Mouse (Mus musculus) cerebellum, adult 9-11 months (tissue): ENCODE results near the gene Hba-x.
"Not testable (repeated sequence)": the region's sequence is repeated elsewhere in the genome, so short reads cannot be mapped to it uniquely, and the experiment has no call there.

Source experiments
- DNase-seq: peaks from one replicate; pipeline ENCODE4 v3.0.0; 2022

The Hba-x gene

DNA sequence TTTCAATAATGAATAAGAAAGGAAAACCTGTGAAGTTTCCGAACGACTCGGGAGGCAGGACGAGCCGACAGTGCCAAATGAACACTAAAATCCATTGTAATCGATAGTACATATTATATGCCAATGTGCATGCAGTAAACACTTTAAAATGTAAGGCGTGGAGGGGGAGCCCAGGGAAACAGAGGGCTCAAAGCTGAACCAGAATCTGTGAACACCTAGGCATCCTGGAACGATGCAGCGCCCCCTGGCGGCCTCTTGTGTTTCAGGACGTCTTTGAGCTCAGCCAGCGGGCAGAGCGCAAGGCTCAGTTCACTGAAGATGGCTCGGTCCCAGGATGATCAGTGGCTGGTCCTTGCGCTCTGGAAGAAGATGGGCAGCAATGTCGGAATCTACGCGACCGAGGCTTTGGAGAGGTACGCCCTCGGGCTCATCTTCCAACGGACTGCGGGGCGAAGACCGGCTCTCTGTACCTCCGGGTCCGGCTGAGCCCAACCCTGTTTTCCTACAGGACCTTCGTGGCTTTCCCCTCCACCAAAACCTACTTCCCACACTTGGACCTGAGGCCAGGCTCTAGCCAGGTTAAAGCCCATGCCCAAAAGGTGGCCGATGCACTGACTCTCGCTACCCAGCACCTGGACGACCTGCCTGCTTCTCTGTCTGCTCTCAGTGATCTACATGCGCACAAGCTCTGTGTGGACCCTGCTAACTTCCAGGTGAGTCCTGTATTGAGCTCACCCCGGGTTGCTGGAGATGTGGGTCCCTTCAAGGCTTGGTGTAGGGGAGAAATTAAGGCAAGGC is 10.7 kb downstream of the Hba-x start, which contains the start of gene Hbq1b:
Hbq1b (plus strand) TSS at position 271 of the 798 bp plus-strand sequence.
- DNase-seq: peak; percentile 75

DNA sequence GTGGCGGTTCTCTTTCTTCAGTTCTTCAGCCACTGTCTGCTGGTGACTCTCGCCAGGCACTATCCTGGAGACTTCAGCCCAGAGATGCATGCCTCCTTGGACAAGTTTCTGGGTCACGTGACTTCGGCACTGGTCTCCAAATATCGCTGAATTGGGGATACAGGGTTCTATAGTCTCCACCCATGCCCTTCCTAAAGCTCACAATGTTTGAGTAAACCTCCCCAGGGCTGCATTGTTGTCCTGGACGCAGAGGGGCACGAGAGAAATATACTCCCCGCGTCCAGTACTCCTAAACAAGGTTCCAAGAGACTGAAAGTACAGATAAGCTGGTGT is 11.3 kb downstream of the Hba-x start:
- no peak for DNase-seq

DNA sequence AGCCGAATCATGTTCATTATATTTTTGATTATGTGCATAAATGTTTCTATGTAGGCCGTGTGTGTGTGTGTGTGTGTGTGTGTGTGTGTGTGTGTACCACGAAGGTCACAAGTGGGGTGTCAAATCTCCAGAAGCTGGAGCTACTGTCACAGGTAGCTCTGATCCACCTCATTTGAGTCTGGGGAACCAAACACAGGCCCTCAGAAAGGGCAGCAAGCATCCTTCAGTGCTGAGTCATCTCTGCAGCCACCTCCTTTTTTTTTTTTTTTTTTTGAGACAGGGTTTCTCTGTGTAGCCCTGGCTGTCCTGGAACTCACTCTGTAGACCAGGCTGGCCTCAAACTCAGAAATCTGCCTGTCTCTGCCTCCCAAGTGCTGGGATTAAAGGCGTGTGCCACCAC is 16.6 kb downstream of the Hba-x start:
- not testable (repeated sequence) for DNase-seq

DNA sequence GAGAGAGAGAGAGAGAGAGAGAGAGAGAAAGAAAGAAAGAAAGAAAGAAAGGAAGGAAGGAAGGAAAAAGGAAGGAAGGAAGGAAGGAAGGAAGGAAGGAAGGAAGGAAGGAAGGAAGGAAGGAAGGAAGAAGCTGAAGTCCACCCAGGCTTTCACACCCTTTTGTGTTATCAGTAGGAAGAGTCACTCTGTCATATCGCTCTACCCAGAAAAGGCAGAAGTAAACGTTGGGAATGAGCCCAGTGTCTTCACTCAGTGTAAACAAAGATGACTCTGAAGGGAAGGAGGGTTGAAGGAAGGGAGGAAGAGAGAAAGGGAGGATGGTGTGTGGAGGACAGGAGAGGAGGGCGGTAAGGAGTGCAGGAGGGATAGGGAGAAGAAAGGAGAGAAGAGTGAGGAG is 17.3 kb downstream of the Hba-x start:
- DNase-seq: not testable (repeated sequence)

DNA sequence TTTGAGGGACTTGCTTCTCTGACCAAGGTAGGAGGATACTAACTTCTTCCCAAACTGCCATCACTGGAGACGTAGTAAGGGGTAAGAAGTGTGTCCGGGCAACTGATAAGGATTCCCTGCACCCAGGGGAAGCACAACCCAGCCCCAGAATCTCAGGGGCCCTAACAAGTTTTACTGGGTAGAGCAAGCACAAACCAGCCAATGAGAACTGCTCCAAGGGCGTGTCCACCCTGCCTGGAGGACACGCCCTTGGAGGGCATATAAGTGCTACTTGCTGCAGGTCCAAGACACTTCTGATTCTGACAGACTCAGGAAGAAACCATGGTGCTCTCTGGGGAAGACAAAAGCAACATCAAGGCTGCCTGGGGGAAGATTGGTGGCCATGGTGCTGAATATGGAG is 20.0 kb downstream of the Hba-x start, which contains the start of gene Hba-a2:
Hba-a2 (plus strand) TSS at position 287 of the 400 bp plus-strand sequence.
- not testable (repeated sequence) for DNase-seq

DNA sequence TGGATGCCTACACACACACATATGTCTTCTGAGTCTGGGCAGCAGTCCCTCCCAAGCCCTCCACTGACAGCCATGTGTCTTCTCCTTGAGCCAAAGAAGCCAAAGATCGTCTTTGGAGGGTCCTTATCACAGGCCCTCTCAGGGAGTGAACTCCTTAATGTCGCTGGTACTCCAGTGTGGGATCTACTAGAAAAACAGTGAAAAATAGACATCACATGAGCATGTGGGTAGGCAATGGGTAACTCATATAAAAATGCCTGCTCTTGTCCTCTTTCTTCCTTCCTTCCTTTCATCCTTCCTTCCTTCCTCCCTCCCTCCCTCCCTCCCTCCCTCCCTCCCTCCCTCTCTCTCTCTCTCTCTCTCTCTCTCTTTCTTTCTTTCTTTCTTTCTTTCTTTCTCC is 21.2 kb downstream of the Hba-x start:
- DNase-seq: not testable (repeated sequence)

DNA sequence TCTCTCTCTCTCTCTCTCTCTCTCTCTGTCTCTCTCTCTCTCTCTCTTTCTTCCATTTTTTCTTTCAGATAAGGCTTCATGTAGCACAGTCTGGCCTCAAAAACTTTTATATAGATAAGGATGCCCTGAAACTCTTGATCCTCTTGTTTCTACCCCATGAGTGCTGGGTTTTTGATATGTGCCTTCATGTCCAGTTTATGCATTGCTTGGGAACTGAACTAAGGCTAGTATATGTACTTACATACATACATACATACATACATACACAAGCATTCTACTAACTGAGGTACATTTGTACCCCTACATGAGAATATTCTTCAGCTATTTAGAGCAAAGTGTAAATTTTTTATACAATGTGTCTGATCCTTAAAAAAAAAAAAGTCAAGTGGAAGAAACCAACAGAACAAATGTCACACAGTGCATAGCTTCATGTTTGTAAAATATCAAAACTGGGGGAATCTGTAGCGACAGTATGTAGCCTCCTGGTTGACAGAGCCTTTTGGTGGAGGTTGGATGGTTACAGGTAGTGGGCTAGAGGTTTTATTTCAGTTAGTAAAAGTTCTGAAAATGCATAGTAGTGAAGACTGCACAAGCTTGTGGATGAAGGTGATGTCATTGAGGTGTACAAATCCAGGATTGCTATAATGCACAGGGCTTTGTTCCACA is 21.8 kb downstream of the Hba-x start:
- no peak for DNase-seq

DNA sequence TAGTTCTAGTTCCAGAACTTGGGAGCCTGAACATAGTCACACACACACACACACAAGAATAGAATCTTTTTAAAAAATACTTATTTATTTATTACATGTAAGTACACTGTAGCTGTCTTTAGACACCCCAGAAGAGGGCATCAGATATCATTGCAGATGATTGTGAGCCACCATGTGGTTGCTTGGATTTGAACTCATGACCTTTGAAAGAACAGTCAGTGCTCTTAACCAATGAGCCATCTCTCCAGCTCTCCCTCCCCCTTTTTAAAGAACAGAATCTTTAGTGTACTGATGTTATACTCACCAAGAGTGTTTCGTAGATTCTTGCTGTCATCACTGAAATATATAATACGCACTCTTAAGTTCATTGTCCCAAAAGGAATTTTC is 22.3 kb downstream of the Hba-x start:
- no peak for DNase-seq

DNA sequence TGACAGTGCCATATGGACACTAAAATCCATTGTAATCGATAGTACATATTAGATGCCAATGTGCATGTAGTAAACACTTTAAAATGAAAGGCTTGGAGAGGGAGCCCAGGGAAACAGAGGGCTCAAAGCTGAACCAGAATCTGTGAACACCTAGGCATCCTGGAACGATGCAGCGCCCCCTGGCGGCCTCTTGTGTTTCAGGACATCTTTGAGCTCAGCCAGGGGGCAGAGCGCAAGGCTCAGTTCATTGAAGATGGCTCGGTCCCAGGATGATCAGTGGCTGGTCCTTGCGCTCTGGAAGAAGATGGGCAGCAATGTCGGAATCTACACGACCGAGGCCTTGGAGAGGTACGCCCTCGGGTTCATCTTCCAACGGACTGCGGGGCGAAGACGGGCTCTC is 23.7 kb downstream of the Hba-x start, which contains the start of gene Hbq1a:
Hbq1a (plus strand) TSS at position 205 of the 400 bp plus-strand sequence.
- peak; percentile 40 for DNase-seq

DNA sequence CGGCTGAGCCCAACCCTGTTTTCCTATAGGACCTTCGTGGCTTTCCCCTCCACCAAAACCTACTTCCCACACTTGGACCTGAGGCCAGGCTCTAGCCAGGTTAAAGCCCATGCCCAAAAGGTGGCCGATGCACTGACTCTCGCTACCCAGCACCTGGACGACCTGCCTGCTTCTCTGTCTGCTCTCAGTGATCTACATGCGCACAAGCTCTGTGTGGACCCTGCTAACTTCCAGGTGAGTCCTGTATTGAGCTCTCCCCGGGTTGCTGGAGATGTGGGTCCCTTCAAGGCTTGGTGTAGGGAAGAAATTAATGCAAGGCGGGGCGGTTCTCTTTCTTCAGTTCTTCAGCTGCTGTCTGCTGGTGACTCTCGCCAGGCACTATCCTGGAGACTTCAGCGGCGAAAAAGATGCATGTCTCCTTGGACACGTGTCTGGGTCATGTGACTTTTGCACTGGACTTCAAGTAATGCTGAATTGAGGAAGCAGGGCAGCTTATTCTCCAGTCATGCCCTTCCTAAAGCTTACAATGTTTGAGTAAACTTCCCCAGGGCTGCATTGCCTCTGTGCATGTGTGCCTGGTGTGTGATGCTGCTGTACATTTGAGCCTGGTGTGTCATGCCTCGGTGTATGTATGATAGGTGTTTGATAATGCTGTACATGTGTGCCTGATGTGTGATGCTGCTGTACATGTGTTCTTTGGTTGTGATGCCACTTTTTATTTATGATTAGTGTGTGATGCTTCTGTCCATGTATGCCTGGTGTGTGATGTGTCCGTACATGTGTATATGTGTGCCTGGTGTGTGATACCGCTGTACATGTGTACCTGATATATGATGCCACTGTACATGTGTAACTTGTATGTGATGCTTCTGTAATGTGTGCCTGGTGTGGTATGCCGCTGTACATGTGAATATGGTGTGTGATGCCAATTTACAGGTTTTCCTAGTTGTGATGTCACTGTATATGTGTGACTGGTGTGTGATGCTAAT is 24.4 kb downstream of the Hba-x start:
- DNase-seq: no peak

DNA sequence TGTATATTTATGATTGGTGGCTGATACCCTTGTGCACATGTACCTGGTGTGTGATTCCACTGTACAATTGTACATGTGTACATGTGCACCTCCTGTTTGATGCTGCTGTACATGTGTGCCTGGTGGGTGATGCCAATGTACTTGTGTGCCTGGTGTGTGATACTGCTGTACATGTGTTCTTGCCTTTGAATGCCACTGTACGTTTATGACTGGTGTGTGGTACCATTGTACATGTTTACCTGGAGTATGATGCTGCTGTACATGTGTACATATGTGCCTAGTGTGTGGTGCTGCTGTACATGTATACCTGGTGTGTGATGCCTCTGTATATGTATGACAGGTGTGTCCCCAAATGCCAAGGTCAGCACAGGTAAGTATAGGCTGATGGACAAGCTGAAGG is 25.3 kb downstream of the Hba-x start:
- DNase-seq: no peak

DNA sequence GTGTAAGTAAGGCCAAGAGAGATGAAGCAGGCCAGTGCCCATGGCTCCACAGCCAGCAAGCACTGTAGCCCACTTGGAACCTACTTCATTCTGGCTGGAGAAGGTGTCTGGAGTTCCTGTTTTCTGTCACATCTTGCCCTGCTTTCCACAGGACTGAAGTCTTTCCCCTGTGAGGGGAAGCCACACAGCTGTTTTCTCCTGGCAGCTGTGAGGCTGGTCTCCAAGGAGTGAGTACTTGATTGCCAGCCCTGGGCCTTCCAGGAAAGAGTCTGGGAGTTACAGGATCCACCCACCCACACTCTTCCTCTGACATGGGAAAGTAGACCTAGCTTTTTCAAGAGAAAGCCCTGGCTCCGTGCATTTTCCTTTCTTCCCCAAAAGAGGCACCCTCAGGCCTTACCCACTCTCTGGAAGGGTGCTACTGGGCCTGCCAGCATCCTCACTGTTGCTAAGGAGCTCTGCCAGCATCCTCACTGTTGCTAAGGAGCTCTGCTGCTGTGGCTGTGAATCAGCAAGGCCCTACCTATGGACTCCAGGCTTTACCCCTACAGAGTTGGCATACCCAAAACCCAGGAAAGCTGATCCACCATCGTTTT is 26.7 kb downstream of the Hba-x start:
- DNase-seq: no peak

DNA sequence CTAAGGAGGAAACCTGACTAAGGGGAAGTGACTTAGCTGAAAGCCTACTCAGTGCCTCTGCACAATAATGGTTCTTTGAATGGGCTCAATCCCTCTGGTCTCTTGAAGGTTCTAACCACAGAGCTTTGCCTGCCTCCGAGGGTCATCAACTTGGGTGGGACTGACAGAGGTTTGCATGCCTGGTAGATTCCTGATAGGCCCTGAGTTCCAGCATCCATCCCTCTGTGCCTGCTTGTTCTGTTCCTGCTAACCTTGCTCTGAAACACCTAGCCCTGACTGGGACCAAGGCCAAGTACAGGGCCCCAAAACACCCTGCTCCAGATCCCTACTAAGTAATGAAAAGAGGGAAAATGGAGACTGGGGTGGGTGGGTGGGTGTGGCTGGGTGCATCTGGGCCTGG is 27.3 kb downstream of the Hba-x start:
- no peak for DNase-seq

DNA sequence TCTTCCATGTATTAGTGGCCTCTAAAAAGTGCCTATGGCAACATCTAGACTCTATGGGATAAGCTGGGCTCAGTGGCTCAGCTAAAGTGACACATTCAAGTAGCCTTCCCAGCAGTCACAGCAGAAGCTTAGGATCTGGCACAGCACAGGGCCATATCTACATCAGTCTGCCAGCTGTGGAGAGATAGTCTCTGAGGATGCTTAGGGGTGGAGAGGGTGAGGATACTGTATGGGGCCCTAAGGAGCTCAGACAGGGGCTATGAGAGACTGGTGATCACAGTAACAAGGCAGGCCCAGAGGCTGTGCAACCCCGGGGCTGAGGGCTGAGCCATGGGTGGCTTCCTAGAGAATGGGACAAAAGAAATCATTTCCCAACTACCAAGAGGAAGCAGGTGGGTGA is 30.8 kb downstream of the Hba-x start:
- DNase-seq: no peak

DNA sequence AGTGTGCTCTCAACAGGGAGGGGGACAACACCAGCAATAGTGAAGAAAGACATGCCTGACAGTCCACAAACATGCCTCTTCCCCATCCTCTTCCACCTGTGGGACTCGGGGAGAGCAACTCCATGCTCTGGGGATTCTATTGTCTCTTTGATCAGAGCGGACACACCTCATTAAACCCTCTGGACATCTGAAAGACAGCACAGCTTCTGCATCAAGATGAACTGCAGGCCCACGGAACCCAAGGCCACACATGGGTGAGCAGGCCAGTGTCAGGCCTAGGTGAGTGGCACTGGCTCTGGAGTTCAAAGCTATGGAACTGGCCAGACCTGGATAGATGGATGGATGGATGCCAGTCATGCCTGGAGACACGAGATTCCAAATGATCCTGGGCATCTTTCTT is 33.2 kb downstream of the Hba-x start:
- DNase-seq: no peak

DNA sequence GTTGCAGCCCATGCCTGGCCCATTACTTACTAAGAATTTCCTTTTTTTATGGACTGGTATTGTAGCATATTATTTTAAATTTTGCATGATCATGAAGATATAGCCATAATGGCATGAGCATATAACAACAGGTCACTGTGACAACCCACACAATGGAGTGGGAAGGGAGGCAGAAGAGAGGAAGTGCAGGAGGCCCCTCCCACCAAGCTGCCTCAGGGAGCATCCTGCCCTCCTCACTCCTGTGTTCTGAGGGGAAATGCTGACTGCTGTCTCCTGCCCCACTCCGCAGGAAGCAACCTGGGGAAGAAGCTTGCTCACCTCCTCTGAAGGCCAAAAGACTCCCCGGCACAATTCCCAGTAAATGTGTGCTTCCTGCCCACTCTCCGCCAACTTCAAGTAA is 33.7 kb downstream of the Hba-x start:
- DNase-seq: no peak

DNA sequence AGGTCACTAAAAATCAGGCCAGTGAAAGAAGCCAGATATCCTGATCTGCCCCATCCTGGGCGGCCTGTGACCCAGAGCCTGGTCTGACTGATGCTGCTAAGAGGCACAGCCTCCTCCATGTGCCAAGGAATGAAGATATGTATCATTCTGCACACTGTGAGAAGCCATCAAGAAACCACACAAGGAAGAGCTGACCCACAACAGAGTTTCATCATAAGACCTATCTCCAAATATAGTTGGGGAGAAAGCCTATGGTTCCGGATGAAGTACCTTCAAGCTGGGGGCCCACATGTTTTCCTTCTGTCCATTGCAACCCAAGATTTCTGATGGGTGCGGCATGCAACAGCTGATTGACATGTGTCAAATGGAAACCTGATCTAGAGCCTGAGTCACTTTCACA is 39.8 kb downstream of the Hba-x start:
- no peak for DNase-seq

DNA sequence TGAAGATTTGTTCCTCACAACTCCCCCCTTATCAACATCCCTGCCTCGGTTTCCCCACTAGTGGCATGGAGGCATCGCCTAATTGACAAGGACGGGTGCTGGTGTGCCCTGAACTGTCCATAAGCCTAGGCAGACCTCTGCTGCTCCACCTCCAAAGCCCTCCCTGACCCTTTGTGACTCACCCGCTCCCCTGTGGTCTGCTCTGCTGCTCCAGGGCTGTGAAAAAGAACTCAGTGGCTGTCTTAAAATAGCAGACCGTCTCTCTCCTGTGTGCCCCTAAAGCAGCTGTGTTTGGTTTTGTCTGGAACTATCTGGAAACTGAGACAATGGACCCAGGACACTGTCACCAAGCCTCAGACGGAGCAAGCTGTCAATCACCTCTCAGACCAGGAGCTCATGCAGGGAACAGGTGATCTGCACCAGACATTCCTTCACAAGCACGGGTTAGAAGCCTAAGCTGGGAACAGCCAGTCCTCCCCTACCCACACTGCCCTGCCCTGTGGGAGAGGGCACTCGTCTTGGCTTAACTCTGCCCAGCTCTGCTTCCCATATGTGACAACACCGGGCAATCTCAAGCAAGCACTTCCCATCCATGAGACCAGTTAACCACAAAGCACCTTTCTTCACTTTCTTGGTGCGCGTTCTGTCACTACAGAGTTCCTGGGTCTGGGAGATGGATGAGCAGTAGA is 44.5 kb downstream of the Hba-x start:
- DNase-seq: no peak

DNA sequence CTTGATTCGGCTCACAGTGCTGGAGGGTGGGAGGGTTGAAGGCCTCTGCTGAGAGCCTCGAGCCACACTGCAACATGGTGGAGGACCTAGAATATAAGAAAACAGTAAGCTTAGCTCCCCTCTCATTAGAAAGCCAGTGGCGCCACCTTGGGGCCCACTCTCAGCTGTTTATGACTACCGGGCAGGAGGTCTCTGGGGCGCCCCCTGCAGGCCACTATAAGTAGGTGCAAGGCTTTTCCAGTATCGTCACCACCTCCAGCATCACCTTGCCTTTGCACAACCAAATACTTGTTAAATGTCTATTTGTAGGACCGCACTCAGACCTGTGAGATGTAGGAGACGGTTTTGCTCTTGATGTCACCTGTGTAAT is 45.0 kb downstream of the Hba-x start:
- DNase-seq: peak; percentile 36

DNA sequence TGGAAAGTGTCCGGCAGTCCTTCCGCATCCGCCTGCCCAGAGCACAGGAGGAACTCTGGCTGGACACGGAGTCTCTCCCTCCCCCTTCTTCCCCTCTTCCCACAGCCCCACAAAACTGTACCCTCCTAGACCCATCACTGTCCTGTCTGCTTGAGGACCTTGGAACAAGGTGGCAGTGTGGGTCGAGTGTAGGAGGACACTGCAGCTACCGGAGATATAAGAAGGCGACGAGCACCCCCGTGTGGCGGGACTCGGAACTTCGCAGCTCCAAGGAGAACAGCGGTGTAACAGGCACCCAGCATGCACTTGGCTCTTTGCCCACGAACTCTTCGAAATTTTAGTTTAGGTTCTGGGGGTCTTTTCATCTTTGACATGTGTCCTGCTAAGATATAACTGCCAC is 48.4 kb downstream of the Hba-x start:
- peak; percentile 72 for DNase-seq
